Mouse (Mus musculus): ENCODE results near the gene Slc7a8.
"Not testable (repeated sequence)": the region's sequence is repeated elsewhere in the genome, so short reads cannot be mapped to it uniquely, and the experiment has no call there.

The Slc7a8 gene

DNA sequence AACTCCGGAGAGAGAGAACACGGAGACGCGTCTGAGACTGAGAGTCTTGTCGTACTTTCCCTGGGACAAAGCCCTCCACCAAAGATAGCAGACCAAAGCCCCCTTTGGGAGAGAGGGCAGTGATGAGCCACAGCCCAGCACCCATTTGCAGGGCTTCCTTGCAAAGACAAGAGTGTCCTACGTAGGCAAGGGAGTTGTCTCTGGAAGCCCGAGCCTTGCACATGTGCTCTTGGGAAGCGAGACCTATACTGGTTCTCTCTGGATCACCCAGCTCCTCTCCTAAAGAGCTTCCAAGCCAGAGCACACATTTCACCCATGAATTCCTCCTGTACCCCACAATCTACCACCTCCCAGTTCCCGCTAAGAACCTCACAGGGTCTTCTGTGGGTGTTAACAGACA lies 1.7 kb downstream of the Slc7a8 start:
- no peak for DNase-seq

DNA sequence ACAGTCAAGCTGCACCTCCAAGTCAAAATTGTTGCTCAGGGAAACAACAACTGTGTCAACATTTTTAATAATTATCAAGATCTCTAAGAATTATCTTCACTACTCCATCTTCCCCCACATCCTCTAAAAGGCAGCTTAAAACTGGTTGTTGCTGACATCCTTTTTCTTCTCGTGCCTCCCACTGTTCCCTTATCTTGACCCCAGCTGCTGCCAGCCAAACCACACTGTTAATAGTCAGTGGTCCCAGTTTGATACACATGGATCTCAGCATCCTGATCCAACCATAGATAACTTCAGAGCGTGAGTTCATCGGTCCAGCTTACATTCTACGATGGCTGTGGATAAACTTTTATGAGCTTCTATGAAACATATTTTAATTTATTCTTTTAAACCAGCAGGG lies 3.9 kb downstream of the Slc7a8 start:
- no peak for DNase-seq

DNA sequence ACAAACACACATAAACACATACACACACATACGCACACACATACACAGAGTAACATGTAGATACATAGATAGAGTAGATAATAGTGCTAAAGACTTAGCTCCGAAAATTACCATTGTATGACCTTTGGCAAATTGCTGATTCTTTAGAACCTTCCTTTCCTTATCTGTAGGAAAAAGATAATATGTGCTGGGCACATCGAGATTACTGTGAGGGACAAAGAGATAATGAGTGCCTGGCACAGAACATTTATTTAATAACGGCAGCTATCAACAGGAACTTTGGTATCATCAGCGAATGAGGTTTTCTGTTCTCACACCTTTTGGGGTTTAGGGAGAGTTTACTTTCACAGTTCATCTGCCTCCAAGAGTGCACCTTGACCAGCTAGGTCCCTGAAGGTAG lies 5.0 kb downstream of the Slc7a8 start:
- no peak for DNase-seq

DNA sequence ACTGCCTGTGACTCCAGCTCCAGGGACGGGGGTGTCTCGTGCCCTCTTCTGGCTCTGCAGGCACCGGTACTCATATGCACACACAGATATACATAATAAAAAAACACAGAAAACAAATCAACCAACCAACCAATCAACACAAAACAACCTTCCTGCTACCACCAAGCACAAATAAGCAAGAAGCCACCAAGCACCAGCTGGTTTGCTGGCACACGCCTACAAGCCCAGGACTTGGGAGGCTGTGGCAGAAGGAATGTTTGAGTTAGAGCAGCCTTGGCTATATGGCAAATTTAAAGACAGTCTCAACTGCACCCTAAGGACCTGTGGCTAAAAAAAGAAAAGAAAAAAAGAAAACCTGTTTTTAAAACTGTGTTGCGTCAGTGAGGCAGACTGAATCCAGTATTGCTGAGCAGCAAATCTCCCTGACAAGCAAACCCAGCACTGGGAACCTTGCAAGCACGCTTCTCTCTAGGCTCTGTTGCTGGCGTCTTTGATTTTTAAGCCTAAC lies 6.2 kb downstream of the Slc7a8 start:
- no peak for DNase-seq

DNA sequence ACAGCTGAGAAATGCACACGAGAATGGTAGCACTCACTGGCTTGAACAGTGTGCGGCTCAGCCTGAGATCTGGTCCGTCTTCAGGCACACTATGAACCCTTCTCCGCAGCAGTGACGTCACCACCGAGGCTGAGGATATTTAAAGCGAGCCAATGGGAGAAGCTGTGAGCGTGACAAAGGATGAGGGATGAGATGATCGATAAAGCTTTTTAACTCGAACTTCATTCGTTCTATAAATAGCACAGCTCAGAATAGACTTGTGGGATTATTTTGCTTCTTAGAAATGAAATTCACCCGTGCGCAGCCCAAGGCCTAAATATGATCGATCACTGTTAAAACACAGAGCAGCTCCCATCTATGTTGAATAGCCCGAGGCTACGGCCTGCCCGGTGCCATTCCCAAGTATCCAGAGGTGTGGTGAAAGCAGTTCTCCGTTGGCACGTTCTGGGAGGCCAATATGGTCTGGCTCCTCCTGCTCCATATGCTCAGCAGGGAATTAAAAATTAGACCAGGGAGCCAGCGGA lies 9.4 kb downstream of the Slc7a8 start:
- no peak for DNase-seq

DNA sequence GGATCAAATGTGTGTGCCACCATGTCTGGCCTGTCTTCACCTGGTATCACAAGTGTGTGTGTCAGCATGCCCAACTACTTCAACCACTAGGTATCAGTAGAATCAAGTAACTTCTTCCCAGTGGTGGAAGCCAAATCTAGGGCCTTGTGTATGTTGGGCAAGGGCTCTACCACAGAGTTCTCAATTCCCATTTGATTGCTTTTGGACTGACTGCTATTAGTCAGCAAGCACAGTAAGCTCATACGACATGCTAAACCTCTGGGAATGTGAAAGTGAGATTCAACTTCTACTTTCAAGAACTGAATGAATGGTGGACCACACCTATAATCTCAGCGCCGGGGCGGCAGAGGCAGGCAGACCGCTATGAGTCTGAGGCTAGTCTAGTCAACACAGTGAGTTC lies 11.4 kb downstream of the Slc7a8 start:
- DNase-seq: no peak

DNA sequence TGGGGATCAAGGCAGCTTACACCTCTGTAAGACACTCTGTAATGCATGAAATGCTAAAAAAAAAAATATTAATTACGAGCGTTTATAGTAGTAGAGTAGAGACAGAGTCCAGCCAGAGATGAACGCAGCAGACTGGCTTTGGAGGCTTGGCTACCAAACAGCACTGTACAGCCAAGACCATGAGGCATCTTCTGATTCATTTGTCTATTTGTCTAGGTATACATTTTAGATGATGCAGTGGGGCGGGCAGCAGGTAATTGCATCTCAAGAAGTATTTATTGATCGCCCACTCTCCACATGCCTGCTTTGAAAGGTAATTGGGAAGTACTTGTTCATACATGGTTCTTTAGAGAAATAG lies 12.7 kb downstream of the Slc7a8 start:
- DNase-seq: no peak

DNA sequence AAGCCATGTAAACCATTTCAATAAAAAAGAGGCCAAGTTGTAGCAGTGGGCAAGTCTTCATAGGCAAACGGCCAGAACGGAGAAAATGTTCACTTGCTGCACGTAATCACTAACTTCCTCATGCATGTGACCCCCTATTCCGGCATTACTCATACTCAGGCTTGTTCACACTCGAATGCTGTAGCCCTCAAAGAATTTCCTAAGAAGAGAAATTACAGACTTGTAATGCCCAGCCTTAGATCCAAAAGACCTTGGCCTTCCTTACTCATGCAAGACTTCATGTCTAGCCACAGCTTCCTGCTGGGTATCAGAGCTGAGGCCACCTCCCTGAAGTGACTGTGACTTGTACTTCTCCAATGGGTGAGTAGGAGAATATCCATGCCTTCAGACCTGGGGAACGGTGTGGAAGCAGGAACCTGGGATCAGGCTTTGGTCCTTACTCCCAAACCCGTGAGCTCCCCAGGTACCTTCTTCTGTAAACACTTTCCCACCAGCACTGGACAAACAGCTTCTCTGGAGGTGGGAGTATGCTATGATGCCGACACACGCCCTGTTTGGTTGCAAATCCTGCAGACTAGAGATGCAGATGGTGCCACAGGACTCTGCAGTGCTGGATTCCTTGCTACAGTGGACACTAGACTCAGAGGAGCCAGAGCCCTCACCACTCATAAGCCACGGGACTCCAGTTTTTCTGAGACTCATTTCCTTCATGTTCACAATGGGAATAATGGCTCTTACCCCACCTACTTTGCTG lies 13.3 kb downstream of the Slc7a8 start:
- no peak for DNase-seq

DNA sequence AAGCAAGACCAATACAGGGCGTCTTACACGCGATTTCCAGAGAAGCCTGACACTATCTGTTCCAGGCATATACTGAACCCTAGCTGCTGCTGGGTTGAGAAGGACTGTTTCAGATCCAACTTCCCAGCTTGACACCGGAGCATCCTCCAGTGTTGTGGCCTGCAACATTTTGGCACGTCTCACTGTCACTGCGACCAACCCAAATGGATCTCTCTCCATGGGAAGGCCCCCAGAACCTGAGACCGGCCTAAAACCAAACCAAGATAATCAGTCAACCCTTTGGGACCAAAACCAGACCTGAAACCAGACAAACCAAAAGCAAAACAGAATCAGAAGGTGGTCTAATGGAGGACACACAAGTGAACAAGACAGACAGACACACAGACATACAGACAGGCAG lies 14.8 kb downstream of the Slc7a8 start:
- DNase-seq: not testable (repeated sequence)

DNA sequence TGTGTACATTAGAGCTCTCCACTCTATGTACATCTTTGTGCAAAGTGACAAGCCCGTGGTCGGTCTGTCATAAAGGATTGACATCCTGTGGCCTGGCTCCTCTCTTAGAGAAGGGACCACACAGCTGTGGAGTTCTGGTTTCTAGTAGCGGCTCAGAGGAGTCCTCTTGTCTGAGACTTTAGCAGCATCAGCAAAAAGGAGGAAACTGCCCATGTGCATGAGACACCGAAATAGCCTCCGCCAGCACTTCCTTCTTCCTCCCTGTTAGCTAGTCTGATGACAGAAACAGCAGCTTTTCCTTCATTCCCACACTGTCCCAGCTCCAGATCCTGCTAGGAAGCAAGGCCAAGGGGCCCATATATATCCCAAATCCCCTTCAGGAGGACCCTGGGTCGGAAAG lies 25.4 kb downstream of the Slc7a8 start:
- peak; percentile 15 for DNase-seq

DNA sequence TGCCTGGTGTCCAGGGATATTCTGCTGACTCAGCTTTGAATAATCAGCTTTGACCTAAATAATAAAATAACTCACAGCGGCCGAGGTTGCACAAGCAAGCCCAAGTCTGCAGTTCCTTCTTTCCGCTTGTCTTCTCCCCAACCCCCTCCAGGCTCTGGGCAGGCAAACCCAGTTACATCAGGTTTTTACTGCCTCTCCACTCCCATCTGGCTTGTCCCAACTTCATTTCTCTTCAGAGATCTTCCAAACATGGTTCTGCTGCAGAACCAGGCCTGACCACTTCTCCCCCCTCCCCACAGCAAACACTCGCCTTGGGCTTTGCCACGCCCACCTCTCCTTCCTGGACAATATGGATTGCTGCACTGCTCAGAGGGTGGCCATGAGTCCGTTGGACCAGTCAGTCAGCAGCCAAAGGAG lies 27.1 kb downstream of the Slc7a8 start:
- DNase-seq: peak; percentile 49

DNA sequence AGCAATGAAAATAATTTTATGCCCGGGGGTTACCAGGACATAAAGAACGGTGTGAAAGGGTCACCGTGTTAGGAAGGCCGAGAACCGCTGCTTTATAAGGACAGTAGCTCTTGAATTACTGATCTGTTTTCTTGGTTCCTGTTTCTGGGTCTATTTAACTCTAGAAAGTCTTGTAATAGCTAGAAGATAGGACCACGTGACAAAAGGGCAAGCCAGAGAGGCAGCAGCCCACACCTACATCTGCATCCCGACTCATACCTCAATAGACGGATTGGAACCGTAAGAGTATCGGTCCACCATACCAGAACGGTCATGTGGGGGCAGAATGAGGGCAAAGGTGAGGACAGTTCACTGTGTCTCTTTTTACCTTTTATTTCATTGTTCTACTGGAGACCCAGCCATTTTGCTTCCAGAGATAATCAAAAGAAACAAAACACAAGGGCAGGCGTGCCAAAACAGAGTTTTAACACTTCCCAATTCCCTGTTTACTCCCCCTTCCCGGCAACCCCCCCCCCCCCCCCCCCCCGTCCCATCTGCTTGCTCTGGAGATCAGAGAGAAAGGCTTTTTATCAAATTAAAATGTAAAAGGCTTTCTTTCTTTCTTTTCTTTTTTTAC lies 27.7 kb downstream of the Slc7a8 start:
- no peak for DNase-seq

DNA sequence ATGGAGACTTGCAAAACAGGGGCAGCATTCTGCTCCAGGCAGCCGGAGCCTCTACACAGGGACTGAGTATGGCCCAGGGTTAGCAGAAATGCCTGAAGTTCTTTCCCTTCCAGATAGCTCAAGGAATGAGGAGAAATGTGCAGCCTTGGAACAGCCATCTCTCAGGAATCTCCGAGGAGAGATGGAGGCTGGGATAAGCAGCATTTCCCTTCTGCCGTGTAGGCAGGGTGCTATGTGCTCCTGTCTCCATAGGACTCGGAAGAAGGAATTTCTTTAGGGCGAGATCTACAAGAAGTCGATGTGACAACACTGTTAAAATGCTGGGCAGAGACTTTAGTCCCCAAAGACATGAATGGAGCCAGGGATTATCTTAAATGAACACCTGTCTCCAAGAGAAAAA lies 28.8 kb downstream of the Slc7a8 start:
- no peak for DNase-seq

DNA sequence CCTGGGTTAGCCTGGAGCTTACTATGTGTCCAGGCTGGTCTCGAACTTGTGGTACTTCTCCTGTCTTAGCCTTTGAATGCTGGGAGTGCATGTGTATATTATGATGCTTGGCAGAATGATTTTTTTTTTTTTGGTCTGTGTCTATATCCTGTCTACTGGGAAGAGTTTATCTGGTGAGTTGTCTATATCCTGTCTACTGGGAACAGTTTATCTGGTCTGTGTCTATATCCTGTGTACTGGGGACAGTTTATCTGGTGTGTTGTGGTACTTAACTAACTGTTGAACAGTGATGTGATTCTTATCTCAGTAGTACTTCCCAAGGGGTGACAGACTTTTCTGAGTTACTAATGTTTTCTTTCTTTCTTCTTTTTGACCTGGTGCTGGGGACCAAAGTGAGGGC lies 30.0 kb downstream of the Slc7a8 start:
- no peak for DNase-seq

DNA sequence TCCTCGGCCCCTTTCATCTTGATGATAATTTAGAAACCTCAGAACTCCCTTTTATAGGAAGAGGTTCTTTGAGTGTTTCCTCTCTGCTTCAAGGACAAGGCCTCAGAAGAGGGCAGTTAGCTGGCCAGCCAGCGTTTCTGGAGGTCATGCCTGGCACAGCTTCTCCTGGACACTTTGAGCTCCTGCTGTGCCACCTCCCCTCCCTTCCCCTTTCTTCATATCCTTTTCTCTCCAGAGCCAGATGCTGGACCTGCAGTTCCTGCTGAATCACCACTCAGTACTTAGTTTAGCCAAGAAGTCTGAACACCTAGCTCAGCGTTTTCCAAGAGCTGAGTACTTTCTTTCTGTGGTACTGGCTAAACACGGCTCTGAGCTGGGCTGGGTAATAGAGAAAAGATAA lies 32.5 kb downstream of the Slc7a8 start:
- no peak for DNase-seq

DNA sequence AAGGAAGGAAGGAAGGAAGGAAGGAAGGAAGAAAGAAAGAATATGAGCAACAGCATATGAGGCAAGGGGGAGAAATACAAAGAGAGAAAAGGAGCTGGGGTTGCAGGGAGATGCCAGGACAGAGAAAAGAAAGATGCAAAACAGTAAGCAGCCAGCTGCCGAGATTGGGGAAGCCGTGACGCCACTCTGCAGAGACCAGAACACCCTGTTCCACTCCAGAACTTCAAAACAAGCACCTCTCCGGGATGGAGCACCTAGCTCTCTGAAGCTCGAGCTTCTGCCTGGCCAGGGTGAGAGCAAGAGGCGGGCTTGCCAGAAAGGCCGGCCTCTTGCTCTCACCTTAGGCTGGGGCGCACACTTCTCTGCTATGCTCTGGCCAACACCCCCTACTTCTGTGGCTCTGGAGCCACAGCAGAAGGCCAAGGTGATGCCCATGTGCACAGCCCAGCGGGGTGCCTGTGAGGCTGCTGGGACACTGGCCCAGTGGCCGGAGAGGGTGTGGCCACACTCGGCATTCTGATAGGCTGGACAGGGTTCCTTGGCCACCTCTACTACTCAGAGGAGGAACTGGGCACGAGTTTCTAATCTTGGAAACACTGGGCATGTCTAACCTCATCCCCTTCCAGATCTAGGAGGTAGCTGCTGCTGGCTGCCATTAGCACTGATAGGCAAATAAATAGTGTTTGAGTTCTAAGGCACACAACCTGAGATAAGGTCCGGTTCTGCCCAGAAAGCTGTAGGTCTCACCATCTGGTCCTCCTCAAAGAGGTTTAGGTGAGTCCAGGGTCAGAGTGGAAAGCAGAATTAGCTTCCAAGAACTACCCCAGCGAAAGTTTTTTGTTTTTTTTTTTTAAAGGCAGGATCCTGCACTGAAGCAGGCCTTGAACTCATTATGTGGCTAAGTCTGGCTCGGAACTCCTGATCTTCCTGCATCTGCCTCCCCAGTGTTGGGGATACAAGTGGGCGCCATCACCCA lies 33.5 kb downstream of the Slc7a8 start:
- no peak for DNase-seq

DNA sequence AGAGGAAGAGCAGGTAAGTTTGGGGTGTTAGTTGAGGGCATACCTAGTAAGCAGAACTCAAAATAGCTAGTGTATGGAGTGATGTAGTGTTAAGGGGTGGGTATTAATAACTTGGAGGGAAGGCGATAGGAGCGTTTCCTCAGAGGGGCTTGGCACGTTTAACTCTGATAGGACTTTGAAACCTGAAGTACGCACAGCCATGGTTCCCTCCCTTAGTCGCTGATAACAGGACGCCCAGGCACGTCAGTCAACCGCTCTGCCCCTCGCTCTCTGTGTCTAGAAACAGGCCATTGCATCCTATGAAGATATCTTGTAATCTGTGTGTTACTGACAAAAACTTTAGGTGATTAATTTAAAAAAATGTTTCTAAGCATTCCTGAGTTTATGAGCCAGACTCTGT lies 35.7 kb downstream of the Slc7a8 start:
- DNase-seq: no peak

DNA sequence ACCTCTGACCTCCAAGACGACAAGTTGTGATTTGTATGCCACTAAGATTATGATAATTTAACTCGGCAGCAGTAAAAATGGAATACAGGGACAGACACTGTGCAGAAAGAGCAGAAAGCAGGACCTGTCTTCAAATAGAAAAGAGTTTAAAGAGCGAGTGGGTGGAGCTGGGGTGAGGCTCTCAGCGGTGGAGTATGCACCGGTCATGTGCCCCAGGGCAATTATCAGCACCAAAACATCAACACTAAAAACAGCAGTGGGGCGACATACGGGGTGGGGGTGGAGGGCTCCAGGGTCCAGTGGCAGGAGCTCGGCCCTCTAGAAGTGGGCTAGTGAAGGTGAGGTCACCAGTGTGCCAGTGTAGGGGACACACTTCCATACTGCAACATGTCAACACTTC lies 37.3 kb downstream of the Slc7a8 start:
- no peak for DNase-seq

DNA sequence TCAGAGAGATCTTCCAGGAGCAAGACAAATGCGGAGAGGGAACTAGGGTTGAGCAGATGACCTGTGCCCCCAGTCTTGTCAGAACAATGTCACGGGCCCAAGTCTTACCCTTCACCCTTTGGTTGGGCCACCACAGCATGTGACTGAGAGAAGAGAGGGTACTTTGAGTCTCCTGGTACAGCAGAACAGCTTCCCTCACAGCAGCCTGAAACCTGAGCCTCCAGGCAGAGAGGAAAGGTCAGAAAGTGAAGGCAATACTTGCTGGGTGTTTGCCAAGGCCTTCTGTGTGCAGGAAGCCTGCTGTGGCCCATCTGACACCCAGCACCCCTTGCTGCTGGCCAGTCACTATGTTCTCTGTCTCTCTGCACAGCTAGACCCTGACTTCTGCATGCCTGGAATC lies 39.4 kb downstream of the Slc7a8 start:
- DNase-seq: peak; percentile 19

DNA sequence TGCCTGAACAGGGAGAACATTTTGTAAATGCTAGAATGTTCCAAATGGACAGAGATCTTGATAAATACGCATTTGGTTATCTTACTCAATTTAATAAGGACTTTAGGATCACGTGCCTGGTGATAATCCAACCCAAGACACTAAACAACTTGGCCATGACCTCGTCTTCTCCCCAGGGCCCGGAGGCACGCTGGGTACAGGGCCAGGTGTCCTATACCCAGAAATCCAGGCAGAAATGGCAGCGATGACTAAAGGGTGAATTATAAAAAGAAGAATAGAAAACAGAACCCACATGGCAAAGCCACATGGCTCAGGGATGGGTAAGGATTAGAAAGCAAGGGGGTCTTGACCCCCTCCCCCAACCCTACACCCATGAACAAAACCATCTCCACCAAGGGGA lies 40.0 kb downstream of the Slc7a8 start:
- no peak for DNase-seq

DNA sequence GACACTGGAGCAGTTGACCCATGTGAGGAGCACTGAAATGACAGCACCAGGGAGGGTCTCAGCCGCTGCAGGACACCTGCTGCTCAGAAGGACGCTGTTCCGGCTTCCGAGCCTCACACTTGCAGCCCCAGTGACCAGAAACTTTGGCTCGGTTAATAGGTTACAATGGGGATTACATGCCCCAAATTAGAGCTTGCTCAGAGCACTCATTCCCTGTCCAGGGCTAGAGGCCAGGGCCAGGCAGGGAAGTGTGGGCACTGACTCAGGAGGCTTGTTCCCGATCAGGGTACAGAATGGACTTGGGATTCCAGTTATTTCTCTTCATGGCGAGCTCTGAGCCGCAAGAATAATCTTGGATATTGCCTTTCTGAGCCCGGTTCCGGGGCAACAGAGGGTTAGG lies 44.1 kb downstream of the Slc7a8 start:
- DNase-seq: no peak

DNA sequence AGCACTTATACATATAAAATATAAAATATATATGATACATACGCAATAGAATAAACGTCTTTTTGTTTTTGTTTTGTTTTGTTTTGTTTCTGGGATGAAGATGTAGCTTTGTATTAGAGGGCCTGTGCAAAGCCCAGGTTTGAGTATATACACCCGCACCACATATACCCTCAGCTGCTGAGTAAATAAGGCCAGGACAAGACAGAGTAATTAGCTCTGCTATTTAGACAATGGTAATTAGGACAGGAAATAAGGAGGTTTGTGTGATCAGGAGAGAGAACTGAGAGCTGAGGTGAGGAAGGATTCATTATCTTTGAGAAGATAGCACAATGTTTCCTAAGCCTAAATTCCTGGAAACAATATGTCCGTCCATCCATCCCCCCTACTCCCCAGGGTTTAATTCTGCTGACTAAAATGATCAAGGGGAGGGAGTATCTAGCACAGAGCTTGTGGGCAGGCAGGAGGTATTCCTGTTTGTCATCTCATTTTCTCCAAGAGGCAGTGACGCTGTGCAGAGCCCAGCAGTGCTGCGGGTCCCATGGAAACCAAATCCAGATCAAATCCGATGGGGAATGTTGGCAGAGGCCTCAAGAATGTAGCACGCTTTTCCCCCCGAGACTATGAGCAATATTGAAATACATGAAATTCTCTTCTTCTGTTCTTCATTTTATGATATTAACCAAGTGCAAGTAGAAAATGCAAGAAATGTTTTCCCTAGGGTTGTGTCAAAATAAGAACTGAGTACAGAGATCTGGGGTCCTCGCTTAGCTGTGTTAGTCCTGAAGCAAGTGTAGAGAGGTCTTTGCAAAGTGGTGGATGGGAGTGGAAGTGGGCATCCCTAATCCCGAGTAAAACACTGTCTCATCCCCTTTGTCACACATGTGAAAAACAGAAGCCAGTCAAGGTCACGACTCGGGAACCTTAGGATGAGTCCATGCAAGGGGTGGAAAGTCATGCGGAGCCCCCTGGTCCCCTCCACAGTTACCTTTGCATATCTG lies 44.9 kb downstream of the Slc7a8 start:
- DNase-seq: no peak
